Mouse (Mus musculus): ENCODE results near the gene Olfr161. TPM values are rescaled to one million over a fixed set of nuclear protein-coding genes. Genes with fewer than 3 reads are reported as not detected.
A peak's percentile ranks its signal among the peaks of the same experiment; 100 is the strongest.
"Not testable (repeated sequence)": the region's sequence is repeated elsewhere in the genome, so short reads cannot be mapped to it uniquely, and the experiment has no call there.

The Olfr161 gene
- polyA plus RNA-seq (2016; fragmentation: Nextera tagmentation; extraction: Ambion mirVana) = not detected in 2 replicates

DNA sequence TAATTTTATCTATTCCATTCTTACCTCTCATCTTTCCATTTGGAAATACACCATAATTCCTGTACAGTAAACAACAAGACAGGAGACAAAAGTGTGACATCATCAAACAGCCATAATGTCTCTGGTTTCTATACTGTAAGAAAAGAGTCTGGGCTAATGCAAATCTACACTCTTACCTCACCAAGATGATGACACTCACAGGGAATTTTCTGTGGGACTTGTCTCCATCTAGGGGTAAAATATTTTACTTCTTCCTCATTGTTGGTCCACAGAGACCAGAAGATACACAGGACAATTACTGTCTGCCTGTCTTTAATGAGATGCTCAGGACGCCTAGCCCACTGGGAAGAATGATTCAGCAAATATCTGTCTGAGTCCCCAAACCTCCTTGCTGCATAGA is at the start of gene Olfr161:
TSS of gene Olfr161 (plus strand) at position 352 of the 400 bp plus-strand sequence.
- no peaks in the 10 kb centered on the region for H3K9me3 ChIP-seq (replicated peaks)
- H3K4me3 ChIP-seq = no peak within 1 kb of the TSS
- no peak within 1 kb of the TSS for H3K9ac ChIP-seq
- WGBS (ENCODE audit: insufficient replicate concordance) = 44% methylated on average over 1 of the region's 1 CpGs
- H3K4me2 ChIP-seq = no peak within 1 kb of the TSS
- no peak for ATAC-seq
- H3K27me3 ChIP-seq (replicated peaks) = no peaks in the 10 kb centered on the region
- H3K36me3 ChIP-seq = no peaks in the 10 kb centered on the region
- no peaks in the 10 kb centered on the region for H3K4me1 ChIP-seq
- H3K27ac ChIP-seq = no peak within 1 kb of the TSS

DNA sequence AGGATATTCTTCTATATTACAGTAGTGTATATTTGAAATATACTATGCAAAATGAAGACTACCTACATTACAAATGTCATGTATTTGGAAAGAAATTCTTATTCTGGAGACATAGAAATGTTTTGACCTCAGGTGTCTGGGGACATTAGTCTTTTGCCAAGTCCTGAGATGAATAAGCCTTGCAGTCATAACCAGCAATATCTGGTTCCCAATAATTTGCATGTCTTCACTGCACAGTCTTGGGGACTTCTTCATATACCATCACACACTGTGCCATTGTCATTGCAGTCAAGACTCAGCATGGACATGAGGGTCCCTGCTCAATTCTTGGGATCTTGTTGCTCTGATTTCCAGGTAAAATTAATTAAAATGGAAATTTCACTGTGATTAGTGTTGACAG is 27.3 kb upstream of the Olfr161 start:
- no peak overlapping the region for H3K4me2 ChIP-seq
- H3K27me3 ChIP-seq (replicated peaks) = no peaks in the 10 kb centered on the region
- H3K9me3 ChIP-seq (replicated peaks) = no peaks in the 10 kb centered on the region
- H3K4me3 ChIP-seq = no peak overlapping the region
- no peak for ATAC-seq
- H3K4me1 ChIP-seq = no peaks in the 10 kb centered on the region
- no peak overlapping the region for H3K9ac ChIP-seq
- no peak overlapping the region for H3K27ac ChIP-seq
- H3K36me3 ChIP-seq = no peaks in the 10 kb centered on the region

DNA sequence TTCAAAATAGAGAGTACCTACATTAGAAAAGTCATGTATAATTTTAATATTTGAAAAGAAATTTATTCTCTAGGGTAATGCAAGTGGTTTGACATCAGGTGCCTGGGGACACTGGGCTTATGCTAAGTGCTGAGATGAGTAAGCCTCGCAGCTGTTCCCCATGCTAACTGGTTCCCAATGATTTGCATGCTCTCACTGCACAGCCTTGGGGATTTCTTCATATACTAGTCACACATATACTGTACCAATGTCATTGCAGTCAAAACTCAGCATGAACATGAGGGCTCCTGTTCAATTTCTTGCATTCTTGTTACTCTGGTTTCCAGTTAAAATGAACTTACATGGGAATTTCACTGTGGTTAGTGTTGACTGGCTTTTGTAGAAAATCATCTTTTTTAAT is 13.2 kb upstream of the Olfr161 start:
- H3K4me2 ChIP-seq; H3K9me3 ChIP-seq (replicated peaks); H3K27ac ChIP-seq; H3K36me3 ChIP-seq; H3K4me3 ChIP-seq; H3K9ac ChIP-seq; ATAC-seq; H3K27me3 ChIP-seq (replicated peaks); H3K4me1 ChIP-seq: not testable (repeated sequence)
- WGBS (ENCODE audit: insufficient replicate concordance) = 63% methylated on average over 1 of the region's 1 CpGs

DNA sequence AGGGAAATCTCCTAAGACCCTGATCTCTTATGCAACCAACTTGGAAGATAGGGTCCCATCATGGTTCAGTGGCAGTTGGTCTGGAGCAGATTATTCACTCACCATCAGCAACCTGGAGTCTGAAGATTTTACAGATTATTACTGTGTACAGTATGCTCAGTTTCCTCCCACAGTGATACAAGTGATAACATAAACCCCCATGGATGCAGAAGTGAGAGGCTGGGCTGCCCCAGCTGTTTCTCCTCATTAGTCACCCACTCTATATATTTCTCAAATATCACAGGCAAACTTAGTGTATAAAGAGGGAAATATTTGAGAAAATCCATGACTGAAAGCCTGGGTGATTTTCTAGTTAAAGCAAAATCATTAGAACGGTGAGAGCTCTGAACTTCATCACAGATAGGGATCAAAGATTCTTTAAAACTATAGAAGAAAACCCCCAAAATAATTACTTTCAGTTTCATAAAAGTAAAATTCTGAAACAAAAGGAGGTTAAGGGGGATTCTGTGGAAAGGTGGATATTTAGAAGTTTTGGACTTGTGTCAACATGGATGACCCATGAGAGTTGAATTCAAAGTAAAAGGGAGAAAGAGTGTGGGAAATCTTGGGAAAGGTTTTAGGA is 12.5 kb upstream of the Olfr161 start:
- not testable (repeated sequence) for H3K4me2 ChIP-seq; H3K4me3 ChIP-seq; H3K9ac ChIP-seq; ATAC-seq; H3K27ac ChIP-seq; H3K36me3 ChIP-seq; H3K9me3 ChIP-seq (replicated peaks); H3K27me3 ChIP-seq (replicated peaks); H3K4me1 ChIP-seq
- WGBS (ENCODE audit: insufficient replicate concordance) = 71% methylated on average over 1 of the region's 1 CpGs

DNA sequence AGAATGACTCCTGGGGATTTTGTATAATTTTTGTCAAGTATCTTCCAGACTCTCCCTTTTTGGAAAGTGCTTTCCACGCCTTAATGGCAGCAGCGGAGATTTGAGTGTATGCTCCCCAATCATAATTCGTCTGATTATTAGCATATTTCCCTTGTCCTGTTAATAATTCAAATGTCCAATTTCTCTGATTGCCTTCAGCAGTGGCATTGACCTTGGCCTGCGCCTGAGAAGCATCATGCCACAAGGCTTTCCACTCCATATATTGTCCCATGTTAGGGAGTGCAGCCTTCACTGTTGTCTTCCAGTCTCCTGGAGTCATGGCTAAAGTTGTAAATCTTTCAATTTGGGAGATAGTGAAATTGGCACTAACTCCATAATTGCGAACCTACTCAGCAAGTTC is 40.5 kb downstream of the Olfr161 start:
- H3K9ac ChIP-seq; ATAC-seq; H3K4me1 ChIP-seq; H3K4me2 ChIP-seq; H3K36me3 ChIP-seq; H3K4me3 ChIP-seq; H3K27me3 ChIP-seq (replicated peaks); H3K27ac ChIP-seq; H3K9me3 ChIP-seq (replicated peaks): not testable (repeated sequence)
- 73% methylated on average over 5 of the region's 5 CpGs for WGBS (ENCODE audit: insufficient replicate concordance)

DNA sequence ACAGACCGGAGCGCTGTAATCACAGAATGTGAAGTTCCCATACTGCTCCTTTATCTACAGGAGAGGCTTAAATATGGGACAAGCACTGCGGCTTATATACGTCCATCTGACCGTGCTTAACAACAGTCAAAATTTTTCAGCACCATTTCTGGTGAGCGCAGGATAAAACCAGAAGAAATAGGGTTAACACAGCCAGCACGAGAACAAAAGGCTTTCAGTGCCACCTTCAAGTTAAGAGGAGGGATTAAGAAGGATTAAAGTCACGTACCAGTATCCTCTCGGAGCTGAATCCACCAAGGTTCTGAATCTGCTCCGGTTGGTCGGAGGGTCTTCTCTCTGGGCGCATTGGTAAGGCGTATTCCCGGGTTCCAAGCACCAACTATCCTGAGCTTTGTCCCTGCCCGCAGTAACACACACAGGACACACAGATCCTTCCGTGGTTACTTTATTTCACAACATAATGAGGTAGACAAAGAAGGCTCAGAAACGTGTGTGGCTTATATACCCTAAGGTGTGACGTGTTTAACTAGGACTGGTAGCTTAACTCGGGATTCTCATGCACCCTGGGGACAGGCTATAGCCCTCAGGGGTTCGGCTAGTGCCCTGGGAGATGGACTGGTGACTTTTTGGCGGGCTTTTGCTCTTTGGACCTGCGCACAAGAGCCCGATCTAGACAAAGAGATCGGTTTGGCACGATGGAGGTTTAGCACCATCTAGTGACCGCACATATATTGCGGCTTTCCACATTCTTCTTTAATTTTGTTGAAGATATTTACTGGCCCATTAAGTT is 41.9 kb downstream of the Olfr161 start:
- not testable (repeated sequence) for ATAC-seq; H3K27me3 ChIP-seq (replicated peaks); H3K4me3 ChIP-seq; H3K9ac ChIP-seq; H3K4me1 ChIP-seq; H3K27ac ChIP-seq; H3K9me3 ChIP-seq (replicated peaks); H3K36me3 ChIP-seq
- H3K4me2 ChIP-seq = peak overlapping the region; percentile 18; the same call in 1 of the 2 replicates
- 39% methylated on average over 27 of the region's 27 CpGs for WGBS (ENCODE audit: insufficient replicate concordance)

Other genes with a start within 250 kb of the Olfr161 start
- gene Mefv, start 127.1 kb downstream of the Olfr161 start, polyA plus RNA-seq (2016; fragmentation: Nextera tagmentation; extraction: Ambion mirVana) = 0.11 TPM in 1 of 2 replicates, not detected in the other
- 23.3 and 24.7 TPM in 2 replicates for gene Zfp263, start 153.1 kb downstream of the Olfr161 start, polyA plus RNA-seq (2016; fragmentation: Nextera tagmentation; extraction: Ambion mirVana)
- not detected in 2 replicates for gene Olfr15, start 239.8 kb downstream of the Olfr161 start, polyA plus RNA-seq (2016; fragmentation: Nextera tagmentation; extraction: Ambion mirVana)

Data from liver, embryonic 12.5 days (tissue).